Mouse (Mus musculus): ENCODE data around the gene Rgs8. TPM values are rescaled to one million over a fixed set of nuclear protein-coding genes. Genes with fewer than 3 reads are reported as not detected.

The Rgs8 gene
- total and polyA plus RNA-seq, 3 experiments, result not detected

DNA sequence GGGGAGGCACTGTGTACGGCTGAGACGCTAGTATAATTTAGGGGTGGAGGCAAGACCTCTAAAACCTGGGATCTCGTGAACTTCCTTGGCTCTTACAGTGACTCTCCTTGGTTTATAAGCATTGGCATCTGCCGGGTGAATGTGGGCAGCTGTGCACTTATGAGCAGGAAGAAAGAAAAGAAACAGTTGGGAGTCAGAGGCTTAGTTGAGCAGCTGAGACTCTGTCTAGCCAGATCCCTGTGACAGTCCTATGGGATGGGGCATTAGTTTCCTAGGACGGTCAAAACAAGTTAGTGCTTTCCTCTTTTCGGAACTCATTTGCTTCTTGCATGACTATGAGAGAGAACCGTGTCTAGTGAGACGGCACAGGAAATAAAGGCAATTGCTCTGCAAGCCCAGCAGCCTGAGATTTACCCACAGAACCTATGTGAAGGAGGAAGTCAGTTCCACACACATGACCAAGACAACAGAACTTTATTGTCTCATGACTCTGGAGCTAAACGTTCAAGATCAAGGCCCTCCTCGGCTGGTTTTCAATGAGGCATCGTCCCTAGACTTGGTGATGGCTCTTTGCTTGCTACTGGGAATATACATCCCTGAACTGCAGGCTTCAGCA is 47.7 kb downstream of the Rgs8 start:
- no peak for DNase-seq (ENCODE audit: extremely low read depth)
- Histone ChIP-seq H3K4me1 (ENCODE audit: control insufficient read depth in 1 of 2, insufficient read depth in 2 of 2) (peaks cover 22 to 82% of the 10 kb centered on the region in 2 experiments), H3K27me3 (replicated peaks) (peaks cover 6% of the 10 kb centered on the region), H3K27ac (ENCODE audit: insufficient read depth, low read depth) (no peak overlapping the region), H3K4me2 (ENCODE audit: insufficient read depth, low read depth, poor library complexity, severe bottlenecking) (no peak overlapping the region), H3K9ac (ENCODE audit: insufficient read depth, low read depth) (no peak overlapping the region), H3K36me3 (replicated peaks in 1 of 2; ENCODE audit: control insufficient read depth in 1 of 2, insufficient read depth in 1 of 2, low read length in 1 of 2) (no peaks in the 10 kb centered on the region), H3K79me2 (replicated peaks; ENCODE audit: control insufficient read depth, extremely low read depth, insufficient read depth, poor library complexity, severe bottlenecking) (no peaks in the 10 kb centered on the region), H3K9me3 (replicated peaks; ENCODE audit: low read length) (no peaks in the 10 kb centered on the region), H3K4me3 (replicated peaks in 1 of 3; ENCODE audit: low read depth in 2 of 3, low read length in 2 of 3, poor library complexity in 1 of 3) (no peak overlapping the region)
- no peak for TF ChIP-seq E2F4 (IDR thresholded peaks at IDR 0.05; ENCODE audit: insufficient replicate concordance, low read depth, low read length)
- no peak for TF ChIP-seq GABPA (IDR thresholded peaks at IDR 0.05; ENCODE audit: insufficient replicate concordance, low read depth, low read length)
- TF ChIP-seq RCOR1 (conservative IDR thresholded peaks at IDR 0.05; ENCODE audit: low read depth, low read length), result no peak
- no peak for TF ChIP-seq MEF2A (IDR thresholded peaks at IDR 0.05; ENCODE audit: borderline replicate concordance, low read depth, low read length)
- no peak for TF ChIP-seq MXI1 (IDR thresholded peaks at IDR 0.05; ENCODE audit: low read depth, low read length)
- TF ChIP-seq CHD2 (IDR thresholded peaks at IDR 0.05; ENCODE audit: low read length), result no peak
- TF ChIP-seq USF1 (IDR thresholded peaks at IDR 0.05; ENCODE audit: low read depth, low read length), result no peak
- TF ChIP-seq NRF1 (IDR thresholded peaks at IDR 0.05; ENCODE audit: low read depth, low read length), result no peak
- no peak for TF ChIP-seq SIN3A (IDR thresholded peaks at IDR 0.05; ENCODE audit: low read length)
- TF ChIP-seq ZMIZ1 (IDR thresholded peaks at IDR 0.05; ENCODE audit: low read depth, low read length), result no peak
- TF ChIP-seq USF2 (conservative IDR thresholded peaks at IDR 0.05; ENCODE audit: low read depth, low read length), result no peak
- no peak for TF ChIP-seq MAFK (IDR thresholded peaks at IDR 0.05; ENCODE audit: insufficient replicate concordance, low read length)
- TF ChIP-seq NELFE (IDR thresholded peaks at IDR 0.05; ENCODE audit: low read depth, low read length), result no peak
- no peak for TF ChIP-seq PAX5 (IDR thresholded peaks at IDR 0.05; ENCODE audit: low read length)
- in situ Hi-C loops (cut with MboI; ENCODE audit: low pct_ligation_motif_present, low pct_unique_long_range_greater_than_20kb, low sequenced_read_pairs) (loop anchor here (5.0 kb wide), 1 partner anchor 37 kb away; no protein-coding TSS in a partner anchor), dilution Hi-C loops (cut with MboI; ENCODE audit: extremely low pct_ligation_motif_present, extremely low pct_unique_long_range_greater_than_20kb, low sequenced_read_pairs) (no loop called here)

DNA sequence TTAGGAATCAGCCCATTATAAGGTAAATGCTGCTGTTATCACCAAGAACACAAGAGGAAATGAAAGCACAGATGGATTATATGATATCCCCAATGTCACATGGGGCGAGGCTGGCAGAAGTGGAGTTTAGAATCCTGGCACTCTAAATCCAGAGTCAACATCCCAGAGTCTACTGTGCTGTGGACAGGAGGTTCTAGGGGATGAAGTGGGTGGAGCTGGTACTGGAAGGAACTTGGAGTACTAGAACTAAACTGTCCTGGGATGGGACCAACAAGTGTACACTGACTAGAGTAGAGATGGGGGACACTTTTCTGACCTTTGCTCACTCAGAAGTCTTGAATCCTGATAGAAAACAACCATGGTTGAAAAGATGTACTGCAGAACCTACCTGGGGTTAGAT is 48.6 kb downstream of the Rgs8 start:
- peaks cover 17 to 73% of the 10 kb centered on the region in 2 experiments for H3K4me1 ChIP-seq (ENCODE audit: control insufficient read depth in 1 of 2, insufficient read depth in 2 of 2)
- no peak overlapping the region for H3K4me2 ChIP-seq (ENCODE audit: insufficient read depth, low read depth, poor library complexity, severe bottlenecking)
- H3K9ac ChIP-seq (ENCODE audit: insufficient read depth, low read depth), result no peak overlapping the region
- DNase-seq (ENCODE audit: extremely low read depth), result no peak
- dilution Hi-C loops (cut with MboI; ENCODE audit: extremely low pct_ligation_motif_present, extremely low pct_unique_long_range_greater_than_20kb, low sequenced_read_pairs) (no loop called here), in situ Hi-C loops (cut with MboI; ENCODE audit: low pct_ligation_motif_present, low pct_unique_long_range_greater_than_20kb, low sequenced_read_pairs) (loop anchor here (5.0 kb wide), 1 partner anchor 36 kb away; no protein-coding TSS in a partner anchor)
- no peak overlapping the region for H3K4me3 ChIP-seq (replicated peaks in 1 of 3; ENCODE audit: low read depth in 2 of 3, low read length in 2 of 3, poor library complexity in 1 of 3)
- H3K79me2 ChIP-seq (replicated peaks; ENCODE audit: control insufficient read depth, extremely low read depth, insufficient read depth, poor library complexity, severe bottlenecking), result no peaks in the 10 kb centered on the region
- H3K9me3 ChIP-seq (replicated peaks; ENCODE audit: low read length), result peaks cover 4% of the 10 kb centered on the region
- TF ChIP-seq NRF1 (IDR thresholded peaks at IDR 0.05; ENCODE audit: low read depth, low read length) (no peak), SMC3 (IDR thresholded peaks at IDR 0.05; ENCODE audit: low read depth, low read length) (no peak), RCOR1 (conservative IDR thresholded peaks at IDR 0.05; ENCODE audit: low read depth, low read length) (no peak), JUN (IDR thresholded peaks at IDR 0.05; ENCODE audit: insufficient read depth, low read depth, low read length) (no peak), ZNF384 (IDR thresholded peaks at IDR 0.05; ENCODE audit: low read depth, low read length) (no peak), EP300 (IDR thresholded peaks at IDR 0.05; ENCODE audit: low read length) (no peak), TBP (conservative IDR thresholded peaks at IDR 0.05; ENCODE audit: low read depth, low read length) (no peak), ZMIZ1 (IDR thresholded peaks at IDR 0.05; ENCODE audit: low read depth, low read length) (no peak), PAX5 (IDR thresholded peaks at IDR 0.05; ENCODE audit: low read length) (no peak), MAFK (IDR thresholded peaks at IDR 0.05; ENCODE audit: insufficient replicate concordance, low read length) (no peak), MXI1 (IDR thresholded peaks at IDR 0.05; ENCODE audit: low read depth, low read length) (no peak)
- H3K27ac ChIP-seq (ENCODE audit: insufficient read depth, low read depth), result no peak overlapping the region
- H3K36me3 ChIP-seq (replicated peaks in 1 of 2; ENCODE audit: control insufficient read depth in 1 of 2, insufficient read depth in 1 of 2, low read length in 1 of 2), result no peaks in the 10 kb centered on the region
- H3K27me3 ChIP-seq (replicated peaks), result peaks cover 6% of the 10 kb centered on the region
